ENCODE assay signal across 21 mouse cellular contexts in the genomic region with DNA sequence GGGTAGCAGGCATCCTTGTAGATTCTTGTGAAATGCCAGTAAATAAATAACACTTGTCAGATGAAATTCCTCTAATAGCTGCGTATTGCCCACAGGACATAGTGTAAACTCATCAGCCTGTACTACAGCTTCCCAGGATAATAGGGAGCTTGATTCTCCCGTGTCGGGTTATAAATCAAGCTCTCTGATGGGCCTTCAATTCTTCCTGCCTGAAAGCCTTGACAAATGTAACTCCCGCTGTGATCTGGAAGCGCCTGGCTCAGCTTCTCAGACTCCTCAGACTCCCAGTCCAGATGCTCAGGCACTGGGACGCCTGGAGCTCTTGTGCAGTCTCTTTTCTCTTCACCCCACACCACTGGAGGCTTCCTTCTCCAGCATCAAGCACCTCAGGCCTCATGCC.
A peak's percentile ranks its signal among the peaks of the same experiment; 100 is the strongest.
DNase-seq lines count a peak whose midpoint lies in the region; ATAC-seq and TF ChIP-seq lines count a peak whose summit lies in the region.
"Had no signal": no experiment of that assay in that cellular context is flagged by ENCODE, and none has a peak within 500 bp of the region (broad histone marks: within the 10 kb centered on the region; RNA-seq: fewer than 3 reads in every experiment).

No protein-coding gene starts in this region.

- ATAC-seq in Patski, result peak; percentile 54
- ATAC-seq in hindbrain, embryonic 12.5 days (ENCODE audit: low FRiP score), result peak; percentile 52; the same call in 1 of the 2 replicates
- ATAC-seq: forebrain, embryonic 15.5 days had no signal

- WGBS in heart, embryonic 10.5 days, result 62% methylated on average over 6 of the region's 6 CpGs
- WGBS in hindbrain, embryonic 12.5 days, result 31% methylated on average over 6 of the region's 6 CpGs

- POLR2A ChIA-PET in Patski (lab: Charles Lee), result interaction anchor here (1.3 to 1.7 kb wide), 2 partner anchors 27 to 30 kb away, joined by 3 read pairs; no protein-coding TSS in a partner anchor

- intact Hi-C loops in heart, postnatal 10 days (cut with DNase I), result no loop called here

- H3K4me1 ChIP-seq in heart, embryonic 10.5 days, result no peaks in the 10 kb centered on the region
- no peaks in the 10 kb centered on the region; the same call in 1 of the 2 replicates for H3K4me1 ChIP-seq in hindbrain, embryonic 12.5 days
- H3K4me1 ChIP-seq: forebrain, embryonic 15.5 days; midbrain, embryonic 12.5 days had no signal

- H3K27me3 ChIP-seq in heart, embryonic 10.5 days (ENCODE audit: insufficient read depth, poor library complexity, severe bottlenecking), result no peaks in the 10 kb centered on the region
- no peaks in the 10 kb centered on the region for H3K27me3 ChIP-seq in Patski
- no peaks in the 10 kb centered on the region for H3K27me3 ChIP-seq in hindbrain, embryonic 12.5 days
- H3K27me3 ChIP-seq: embryonic facial prominence, embryonic 13.5 days; forebrain, embryonic 15.5 days; midbrain, embryonic 12.5 days had no signal

- no peak overlapping the region for H3K4me2 ChIP-seq in hindbrain, embryonic 12.5 days (replicated peaks)
- H3K4me2 ChIP-seq: embryonic facial prominence, embryonic 13.5 days; forebrain, embryonic 15.5 days; midbrain, embryonic 12.5 days had no signal

- no peak overlapping the region for H3K27ac ChIP-seq in heart, embryonic 10.5 days
- H3K27ac ChIP-seq in hindbrain, embryonic 12.5 days, result no peak overlapping the region
- H3K27ac ChIP-seq: embryonic facial prominence, embryonic 13.5 days; forebrain, embryonic 15.5 days; liver, embryonic 14.5 days; midbrain, embryonic 12.5 days had no signal

- H3K36me3 ChIP-seq in heart, embryonic 10.5 days, result no peaks in the 10 kb centered on the region
- no peaks in the 10 kb centered on the region for H3K36me3 ChIP-seq in hindbrain, embryonic 12.5 days
- H3K36me3 ChIP-seq: embryonic facial prominence, embryonic 13.5 days; forebrain, embryonic 15.5 days; G1E; midbrain, embryonic 12.5 days had no signal

- in situ Hi-C loops in Patski (cut with MboI; ENCODE audit: low pct_unique_long_range_greater_than_20kb), result no loop called here

- no peak for TF ChIP-seq CTCF in Patski (IDR thresholded peaks at IDR 0.05)

- DNase-seq in heart, embryonic 10.5 days (ENCODE audit: low spot score), result peak; percentile 38
- no peak for DNase-seq in heart, postnatal 10 days
- DNase-seq in Patski (ENCODE audit: low read depth, low spot score), result peak; percentile 61
- DNase-seq in neural tube, embryonic 10.5 days (ENCODE audit: extremely low spot score, low spot score), result peak; percentile 28
- no peak for DNase-seq in spleen, postnatal 14 days (ENCODE audit: low spot score in 2 of 2)
- DNase-seq in gastrocnemius, postnatal 10 days, result no peak
- DNase-seq in right cerebral cortex, postnatal 36 days (ENCODE audit: low spot score in 2 of 2), result no peak
- DNase-seq: cerebellum, adult 2 months; cerebellum, postnatal 36 days; gastrocnemius, postnatal 25 days; kidney, adult 2 months; kidney, postnatal 25 days; right cerebral cortex, adult 18-20 months; spleen, adult 18-20 months; thymus, adult 2 months had no signal

- CTCF ChIA-PET in Patski (lab: Charles Lee), result interaction anchor here (1.4 to 1.7 kb wide), 2 partner anchors 12 to 34 kb away, joined by 3 to 6 read pairs; no protein-coding TSS in a partner anchor

- no peaks in the 10 kb centered on the region for H3K9me3 ChIP-seq in heart, embryonic 10.5 days
- H3K9me3 ChIP-seq in hindbrain, embryonic 12.5 days (replicated peaks), result no peaks in the 10 kb centered on the region
- H3K9me3 ChIP-seq: embryonic facial prominence, embryonic 13.5 days; forebrain, embryonic 15.5 days; G1E; midbrain, embryonic 12.5 days had no signal

- no peak overlapping the region for H3K4me3 ChIP-seq in heart, embryonic 10.5 days
- H3K4me3 ChIP-seq in hindbrain, embryonic 12.5 days, result no peak overlapping the region
- H3K4me3 ChIP-seq: embryonic facial prominence, embryonic 13.5 days; forebrain, embryonic 15.5 days; midbrain, embryonic 12.5 days had no signal

- no peak overlapping the region for H3K9ac ChIP-seq in hindbrain, embryonic 12.5 days
- H3K9ac ChIP-seq: embryonic facial prominence, embryonic 13.5 days; forebrain, embryonic 15.5 days; liver, embryonic 14.5 days; midbrain, embryonic 12.5 days had no signal

Comparison
In these comparisons a context has a peak if more than half of its experiments do, and no peak if none do; other contexts are left out.
1. DNase-seq: peak in heart, embryonic 10.5 days (single experiment), Patski (single experiment) and neural tube, embryonic 10.5 days (single experiment); none in heart, postnatal 10 days (0 of 2), spleen, postnatal 14 days (0 of 2), gastrocnemius, postnatal 10 days (single experiment) and right cerebral cortex, postnatal 36 days (0 of 2).